Mouse (Mus musculus) lung, postnatal 0 days (tissue): ENCODE measurements at regions not wholly inside any gene's neighbourhood (a gene's known extent, or its start where the extent isn't known, plus 50 kb on each side); places are given as distances from the start of the nearest gene placed in this dataset.

Source experiments
- ATAC-seq: fragments of 200-750 bp; cut with Nextera tagmentation; 2 replicates; pipeline ENCODE4 v1.8.0; 2017; ENCODE audit warnings: moderate library complexity
- DNase-seq: peaks from one replicate; pipeline ENCODE4 v3.0.0-alpha.2; 2016; ENCODE audit warnings: low spot score
- H3K27ac ChIP-seq: fragments of 300-500 bp; sonication (generic); 2 replicates; pipeline ENCODE4 v1.5.1; 2014; ENCODE audit warnings: antibody characterized with exemption, mild to moderate bottlenecking, low read length, mixed read lengths
- H3K27me3 ChIP-seq: fragments of 300-500 bp; sonication (generic); replicated peaks from 2 replicates; pipeline ENCODE4 v1.6.1; 2014; ENCODE audit warnings: low read length, mixed read lengths; ENCODE audit not compliant: insufficient read depth
- H3K36me3 ChIP-seq: fragments of 300-500 bp; sonication (generic); 2 replicates; pipeline ENCODE4 v1.6.1; 2014; ENCODE audit warnings: low read length, mixed read lengths; ENCODE audit not compliant: insufficient read depth
- H3K4me1 ChIP-seq: fragments of 300-500 bp; sonication (generic); 2 replicates; pipeline ENCODE4 v1.6.1; 2014; ENCODE audit warnings: antibody characterized with exemption, low read depth, low read length, mixed read lengths; ENCODE audit not compliant: insufficient read depth
- H3K4me2 ChIP-seq: fragments of 300-500 bp; sonication (generic); replicated peaks from 2 replicates; pipeline ENCODE4 v1.6.1; 2014; ENCODE audit warnings: low read depth, mild to moderate bottlenecking, low read length, moderate library complexity, mixed read lengths
- H3K4me3 ChIP-seq: fragments of 300-500 bp; sonication (generic); 2 replicates; pipeline ENCODE4 v1.5.1; 2014; ENCODE audit warnings: low read depth, low read length
- H3K9ac ChIP-seq: fragments of 300-500 bp; sonication (generic); replicated peaks from 2 replicates; pipeline ENCODE4 v1.6.1; 2014; ENCODE audit warnings: low read depth, mild to moderate bottlenecking
- H3K9me3 ChIP-seq: fragments of 300-500 bp; sonication (generic); 2 replicates; pipeline ENCODE4 v1.6.1; 2016; ENCODE audit warnings: low read length, mixed read lengths
- CTCF ChIP-seq: IDR thresholded peaks from 2 replicates; pipeline ENCODE4 v1.5.1; 2016; ENCODE audit warnings: antibody characterized with exemption, mild to moderate bottlenecking
- EP300 ChIP-seq: IDR thresholded peaks from 2 replicates; pipeline ENCODE4 v1.6.1; 2016; ENCODE audit warnings: antibody characterized with exemption, mild to moderate bottlenecking, control low read depth
- WGBS: fragments of 180-500 bp; shearing (Covaris S2); extraction: QIAGEN DNeasy Blood & Tissue Kit; methylation state at CpG from one replicate; pipeline ENCODE4 v1.1.7; 2014; 5-methylcytosine and 5-hydroxymethylcytosine counted together

GRCm38 (mm10) chr12:16013861-16014630 is 197.3 kb upstream of the Trib2 start:
- TF ChIP-seq CTCF (no peak), EP300 (no peak)
- no peaks in the 10 kb centered on the region for H3K9me3 ChIP-seq
- WGBS, result 82% methylated on average over 6 of the region's 6 CpGs
- no peaks in the 10 kb centered on the region for H3K27me3 ChIP-seq
- no peak overlapping the region for H3K4me3 ChIP-seq
- H3K27ac ChIP-seq, result no peak overlapping the region
- H3K9ac ChIP-seq, result no peak overlapping the region
- DNase-seq (no peak), ATAC-seq (no peak)
- H3K4me2 ChIP-seq, result no peak overlapping the region
- H3K36me3 ChIP-seq, result no peaks in the 10 kb centered on the region
- no peaks in the 10 kb centered on the region; the same call in 1 of the 2 replicates for H3K4me1 ChIP-seq

GRCm38 (mm10) chr12:16013354-16013753 is 196.6 kb upstream of the Trib2 start:
- ATAC-seq, result no peak

DNA sequence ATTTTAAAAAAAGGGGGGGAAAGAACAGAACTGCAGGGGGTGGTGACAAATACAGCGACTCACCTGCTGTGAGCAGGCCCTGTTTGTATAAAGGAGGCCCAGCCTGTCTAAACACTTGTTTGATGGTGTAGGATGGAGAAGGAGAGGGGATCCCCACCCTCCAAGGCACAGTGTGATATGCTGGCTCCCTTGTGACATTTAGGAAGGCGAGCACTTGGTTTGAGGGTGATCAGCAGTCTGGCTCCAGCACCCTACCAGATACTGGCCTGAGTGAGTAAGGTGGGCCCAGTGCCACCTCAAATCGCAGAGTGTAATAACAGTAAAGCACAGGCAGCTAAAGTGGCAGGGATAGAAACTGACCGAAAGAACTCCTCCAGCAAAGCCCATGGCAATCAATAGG is 195.4 kb upstream of the Trib2 start:
- Histone ChIP-seq H3K9ac (no peak overlapping the region), H3K27me3 (no peaks in the 10 kb centered on the region), H3K4me3 (no peak overlapping the region), H3K4me1 (peaks cover 5% of the 10 kb centered on the region; the same call in 1 of the 2 replicates), H3K27ac (no peak overlapping the region; the same call in 1 of the 2 replicates), H3K4me2 (no peak overlapping the region), H3K36me3 (no peaks in the 10 kb centered on the region), H3K9me3 (no peaks in the 10 kb centered on the region)
- ATAC-seq, result no peak
- WGBS, result 76% methylated on average over 4 of the region's 4 CpGs
- DNase-seq, result no peak
- no peak for TF ChIP-seq CTCF
- TF ChIP-seq EP300, result no peak

More at GRCm38 (mm10) chr12:16013354-16013753, 196.6 kb upstream of the Trib2 start:
- Histone ChIP-seq H3K4me2 (no peak overlapping the region), H3K9ac (no peak overlapping the region), H3K27ac (no peak overlapping the region), H3K36me3 (no peaks in the 10 kb centered on the region), H3K27me3 (no peaks in the 10 kb centered on the region), H3K9me3 (no peaks in the 10 kb centered on the region), H3K4me1 (peaks cover 5% of the 10 kb centered on the region; the same call in 1 of the 2 replicates), H3K4me3 (no peak overlapping the region)
- 79% methylated on average over 2 of the region's 2 CpGs for WGBS
- DNase-seq, result no peak
- TF ChIP-seq EP300 (no peak), CTCF (no peak)

- Histone ChIP-seq H3K9me3 (no peaks in the 10 kb centered on the region), H3K36me3 (no peaks in the 10 kb centered on the region), H3K9ac (no peak overlapping the region), H3K4me3 (no peak overlapping the region), H3K27ac (peak overlapping the region; percentile 38), H3K4me2 (no peak overlapping the region), H3K27me3 (no peaks in the 10 kb centered on the region), H3K4me1 (peaks cover 5% of the 10 kb centered on the region; the same call in 1 of the 2 replicates)
- DNase-seq (no peak), ATAC-seq (no peak)
- 67% methylated on average over 10 of the region's 10 CpGs for WGBS
- TF ChIP-seq EP300 (no peak), CTCF (no peak)
Measured at GRCm38 (mm10) chr12:16009822-16010620, 193.3 kb upstream of the Trib2 start.

DNA sequence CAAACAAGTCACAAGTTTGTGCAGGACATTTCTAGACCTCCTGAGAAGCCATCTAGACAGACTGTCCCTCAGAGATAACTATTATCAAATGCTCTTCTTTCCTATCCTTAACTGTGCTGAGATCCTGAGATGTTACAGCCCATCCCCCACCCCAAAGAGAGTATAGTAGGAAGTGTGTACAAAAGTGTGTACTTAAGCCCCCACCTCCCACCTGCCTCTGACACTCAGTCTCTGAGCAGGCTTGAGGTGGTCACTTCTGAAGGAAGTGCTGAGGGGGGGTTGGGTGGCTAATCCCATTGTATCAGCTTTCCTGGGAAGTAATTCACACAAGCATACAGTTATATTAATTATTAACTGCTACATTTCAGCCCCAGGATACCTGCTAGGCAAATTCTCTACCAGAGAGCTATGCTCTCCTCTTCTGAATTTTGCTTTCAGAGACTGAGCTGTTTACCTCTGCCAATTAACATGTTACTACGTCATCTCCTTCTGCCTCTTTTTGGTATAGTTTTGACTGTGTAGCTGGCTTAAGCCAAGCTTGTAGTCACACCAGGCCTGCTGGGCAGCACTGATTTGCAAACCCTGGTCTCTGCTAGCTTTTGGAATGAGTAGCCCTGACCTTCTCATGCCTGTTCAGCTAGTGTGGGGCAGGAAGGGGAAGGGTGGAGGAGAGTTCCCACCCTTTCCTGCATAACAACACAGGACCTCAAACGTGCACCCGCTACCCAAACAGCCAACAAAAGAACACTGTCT is 192.2 kb upstream of the Trib2 start:
- Histone ChIP-seq H3K27ac (peak overlapping the region; percentile 77), H3K4me1 (peaks cover 5% of the 10 kb centered on the region; the same call in 1 of the 2 replicates)
- ATAC-seq, result peak; percentile 93

GRCm38 (mm10) chr12:16008261-16008660 is 191.5 kb upstream of the Trib2 start:
- 41% methylated on average over 4 of the region's 4 CpGs for WGBS
- TF ChIP-seq EP300 (no peak), CTCF (no peak)
- H3K27me3 ChIP-seq, result no peaks in the 10 kb centered on the region
- H3K36me3 ChIP-seq, result no peaks in the 10 kb centered on the region
- H3K4me1 ChIP-seq, result peaks cover 5% of the 10 kb centered on the region; the same call in 1 of the 2 replicates
- peak overlapping the region; percentile 77 for H3K27ac ChIP-seq
- H3K4me3 ChIP-seq, result no peak overlapping the region
- no peaks in the 10 kb centered on the region for H3K9me3 ChIP-seq
- H3K4me2 ChIP-seq, result no peak overlapping the region
- no peak overlapping the region for H3K9ac ChIP-seq
- DNase-seq (no peak), ATAC-seq (no peak)

More for the DNA sequence above, 192.2 kb upstream of the Trib2 start:
- H3K4me2 ChIP-seq, result no peak overlapping the region
- H3K36me3 ChIP-seq, result no peaks in the 10 kb centered on the region
- WGBS, result 16% methylated on average over 3 of the region's 3 CpGs
- no peak overlapping the region for H3K9ac ChIP-seq
- H3K9me3 ChIP-seq, result no peaks in the 10 kb centered on the region
- no peak overlapping the region for H3K4me3 ChIP-seq
- H3K27me3 ChIP-seq, result no peaks in the 10 kb centered on the region
- peak; percentile 63 for DNase-seq
- TF ChIP-seq EP300 (peak; percentile 96), CTCF (no peak)
